Mouse (Mus musculus): ENCODE results near the gene Calhm3.
"Not testable (repeated sequence)": the region's sequence is repeated elsewhere in the genome, so short reads cannot be mapped to it uniquely, and the experiment has no call there.

Gene Calhm3

DNA sequence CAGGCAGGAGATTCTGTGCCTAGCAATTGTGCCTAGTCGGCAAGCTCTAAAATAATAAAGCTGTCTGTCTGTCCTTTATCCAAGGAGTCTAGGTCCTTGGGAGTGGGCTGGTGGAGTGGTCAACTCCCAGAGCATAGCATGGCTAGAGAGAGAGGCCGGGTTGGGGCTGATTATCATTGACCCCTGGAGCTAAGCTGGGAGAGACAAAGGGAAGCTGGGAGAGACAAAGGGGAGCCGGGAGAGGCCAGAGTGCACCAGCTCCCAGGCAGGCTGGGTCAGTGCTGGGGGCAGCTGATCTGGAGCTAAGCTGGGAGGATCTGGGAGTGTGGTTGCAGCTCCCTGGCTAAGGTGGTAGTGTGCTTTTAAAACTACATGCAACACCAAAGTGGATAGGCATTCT is 9.2 kb upstream of the Calhm3 start:
- no peak for DNase-seq

DNA sequence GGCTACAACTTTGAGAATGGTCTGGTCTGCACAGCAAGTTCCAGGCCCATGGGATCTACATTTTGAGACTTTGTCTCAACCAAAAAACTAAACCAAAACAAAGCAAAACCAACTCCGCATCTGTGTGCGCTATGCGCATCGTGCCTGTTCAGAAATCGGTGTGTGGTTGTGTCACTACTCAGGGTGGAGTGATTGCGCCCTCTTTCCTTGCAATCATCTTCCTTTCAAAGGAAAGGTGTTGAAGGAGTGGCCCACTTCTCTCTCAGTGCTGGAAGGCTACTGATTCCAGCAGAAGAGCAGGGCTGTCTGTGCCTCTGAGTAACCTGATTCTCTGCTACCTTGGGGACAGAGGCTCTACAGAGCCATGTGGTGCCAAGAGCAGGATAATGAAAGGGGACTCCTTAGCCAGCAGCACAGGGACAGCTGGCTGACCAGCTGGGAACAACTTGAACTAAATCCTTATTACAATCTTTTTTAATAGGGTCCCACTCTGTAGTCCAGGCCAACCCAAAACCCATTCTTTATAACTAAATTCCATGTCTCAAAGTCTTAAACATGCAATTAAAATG is 5.7 kb upstream of the Calhm3 start:
- DNase-seq = no peak

DNA sequence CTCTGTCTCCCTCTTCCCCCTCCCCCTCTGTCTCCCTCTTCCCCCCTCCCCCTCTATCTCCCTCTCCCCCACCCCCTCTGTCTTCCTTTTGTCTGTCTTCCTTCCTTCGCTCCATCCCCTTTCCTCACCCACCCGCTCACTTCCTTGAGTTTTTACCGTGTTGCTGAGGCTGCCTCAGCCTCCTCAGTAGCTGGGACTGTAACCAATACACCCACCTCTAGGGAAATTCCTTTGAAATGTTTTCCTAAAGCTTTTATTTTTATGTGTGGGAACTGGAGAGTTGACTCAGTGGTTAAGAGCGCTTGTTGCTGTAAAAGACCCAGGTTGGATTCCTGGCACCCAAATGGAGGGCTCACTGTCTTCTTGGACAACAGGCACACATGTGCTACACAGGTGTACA is 4.1 kb upstream of the Calhm3 start:
- no peak for DNase-seq

DNA sequence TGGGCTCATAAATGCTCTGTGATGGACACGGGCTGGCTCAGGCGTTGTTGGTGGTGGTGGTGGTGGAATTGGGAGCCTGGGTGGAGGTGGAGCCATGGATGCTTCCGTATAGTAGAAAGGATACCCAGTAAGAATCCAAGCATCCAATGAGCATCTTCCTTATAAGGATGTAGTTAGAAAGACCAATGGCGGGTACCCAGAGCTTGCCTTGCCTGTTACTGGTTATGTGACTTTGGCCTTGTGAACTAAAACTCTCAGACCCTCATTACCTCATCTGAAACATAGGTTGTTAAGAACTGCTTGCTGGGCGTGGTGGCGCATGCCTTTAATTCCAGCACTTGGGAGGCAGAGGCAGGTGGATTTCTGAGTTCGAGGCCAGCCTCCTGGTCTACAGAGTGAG is 3.8 kb downstream of the Calhm3 start:
- DNase-seq = no peak

DNA sequence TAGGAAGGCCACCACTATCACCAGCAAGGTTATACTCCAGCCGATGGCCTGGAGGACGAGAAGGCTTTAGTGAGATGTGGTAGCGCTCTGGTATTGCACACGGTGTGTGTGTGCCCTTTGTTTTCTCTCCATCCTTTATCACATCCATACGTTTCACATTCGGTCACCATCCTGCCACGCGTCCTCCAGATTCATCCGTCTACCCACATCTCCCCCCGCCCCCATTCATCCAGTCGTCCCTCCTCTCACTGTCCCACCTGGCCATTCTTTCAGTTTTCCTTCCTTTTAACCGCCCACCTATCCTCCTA is 5.5 kb downstream of the Calhm3 start:
- no peak for DNase-seq

DNA sequence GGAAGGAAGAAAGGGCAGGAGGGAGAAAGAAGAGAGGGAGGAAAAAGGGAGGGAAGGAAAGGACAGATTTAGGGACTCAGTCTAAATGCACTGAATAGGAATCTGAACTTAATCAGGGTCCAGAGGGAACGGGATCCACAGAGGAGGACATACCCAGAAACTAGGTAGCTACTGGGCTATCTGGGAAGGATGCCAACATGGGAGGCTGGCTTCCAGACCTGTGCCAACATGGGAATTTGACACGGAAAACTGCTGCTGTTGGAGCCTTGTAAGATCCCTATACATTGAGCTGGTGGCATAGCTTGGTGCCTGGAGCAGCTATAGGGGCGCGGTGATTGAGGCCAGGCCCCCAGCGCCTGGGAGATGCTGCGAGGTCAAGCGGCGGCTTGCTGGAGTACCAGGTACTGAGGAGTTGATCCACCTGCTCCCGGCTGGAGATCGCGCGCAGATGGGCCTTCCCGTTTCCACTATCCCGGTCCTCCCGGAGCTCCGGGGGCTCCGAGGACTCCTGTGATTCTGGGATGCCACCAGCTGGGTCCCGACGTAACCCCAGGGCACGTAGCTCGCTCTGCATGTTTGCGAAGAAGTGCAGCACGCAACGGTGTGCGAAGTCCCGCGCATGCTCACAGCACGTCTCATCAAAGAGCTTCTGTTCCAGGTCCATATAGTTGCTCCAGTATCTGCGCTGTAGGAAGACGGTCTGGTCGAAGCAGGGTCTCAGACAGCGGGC is 6.1 kb downstream of the Calhm3 start:
- DNase-seq = no peak

GRCm38 (mm10) chr19:47149854-47150253 is 7.7 kb downstream of the Calhm3 start:
- peak; percentile 20 for DNase-seq

GRCm38 (mm10) chr19:47148267-47148847 is 9.2 kb downstream of the Calhm3 start:
- no peak for DNase-seq

- no peak for DNase-seq
Measured at GRCm38 (mm10) chr19:47144154-47144553, 13.4 kb downstream of the Calhm3 start, which contains the start of gene Calhm1. Calhm1 (minus strand) TSS chr19:47144254.

DNA sequence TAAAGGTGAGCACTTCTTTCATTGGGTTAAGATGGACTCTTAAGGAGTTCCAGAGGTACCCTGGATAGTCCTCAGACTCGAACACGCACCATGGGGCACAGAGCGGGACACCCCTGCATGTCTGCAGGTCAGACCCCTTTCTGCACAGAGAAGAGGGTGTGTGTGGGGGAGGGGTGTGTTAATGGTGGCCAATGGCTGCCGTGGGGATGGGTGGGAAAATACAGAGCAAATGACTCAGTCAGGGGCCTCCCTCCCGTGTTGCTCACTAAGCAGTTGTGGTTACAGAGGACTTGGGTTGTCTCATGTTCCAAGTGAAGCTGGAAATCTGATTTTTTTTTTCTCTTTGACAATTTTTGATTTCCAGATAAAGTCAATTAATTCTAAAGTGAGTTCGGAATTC is 15.1 kb downstream of the Calhm3 start:
- no peak for DNase-seq

- DNase-seq = not testable (repeated sequence)
Measured at GRCm38 (mm10) chr19:47139611-47140010, 18.0 kb downstream of the Calhm3 start.

- DNase-seq = no peak
Measured at GRCm38 (mm10) chr19:47137771-47138421, 19.7 kb downstream of the Calhm3 start, which contains the start of gene Calhm2. Calhm2 (minus strand) TSS chr19:47138294.

GRCm38 (mm10) chr19:47137051-47137581 is 20.4 kb downstream of the Calhm3 start:
- DNase-seq = peak; percentile 39

DNA sequence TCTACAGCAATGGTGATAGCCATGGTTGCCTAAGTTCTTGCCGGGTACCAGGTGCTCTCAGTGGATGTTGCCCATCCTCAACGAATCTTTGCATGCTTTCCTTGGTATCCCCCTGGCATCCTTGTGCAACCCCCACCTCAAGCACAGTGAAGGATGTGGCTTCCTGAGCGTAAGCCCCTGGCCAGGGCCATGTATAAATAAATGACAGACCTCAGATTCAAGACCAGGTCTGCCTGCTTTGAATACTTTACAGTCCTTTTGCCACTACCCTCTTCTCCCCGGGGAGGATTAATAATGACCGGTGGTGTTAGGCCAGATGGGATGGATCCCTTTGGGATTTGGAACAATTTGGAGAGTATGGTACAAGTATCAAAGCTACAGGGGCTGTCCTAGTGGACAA is 21.4 kb downstream of the Calhm3 start:
- DNase-seq = no peak

GRCm38 (mm10) chr19:47135568-47135967 is 22.0 kb downstream of the Calhm3 start:
- DNase-seq = no peak

DNA sequence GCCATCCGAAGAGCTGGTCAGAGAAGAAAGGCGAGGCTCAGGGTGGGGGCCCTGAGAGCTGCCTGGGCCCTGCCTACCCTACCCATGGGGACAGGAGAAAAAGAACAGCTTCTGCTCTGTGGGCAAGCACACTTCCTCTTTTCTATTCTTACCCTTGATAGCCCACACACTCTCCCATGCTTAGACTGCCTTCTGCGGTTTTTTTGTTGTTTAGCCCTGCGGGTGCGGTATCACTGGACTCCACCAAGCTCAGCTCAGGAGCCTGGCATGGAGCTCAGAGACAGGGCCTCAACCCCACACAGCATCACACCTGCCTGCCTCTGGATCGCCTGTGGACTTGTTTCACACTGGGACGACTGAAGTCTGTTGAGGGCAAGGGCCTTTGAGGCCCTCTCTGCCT is 24.4 kb downstream of the Calhm3 start:
- no peak for DNase-seq

DNA sequence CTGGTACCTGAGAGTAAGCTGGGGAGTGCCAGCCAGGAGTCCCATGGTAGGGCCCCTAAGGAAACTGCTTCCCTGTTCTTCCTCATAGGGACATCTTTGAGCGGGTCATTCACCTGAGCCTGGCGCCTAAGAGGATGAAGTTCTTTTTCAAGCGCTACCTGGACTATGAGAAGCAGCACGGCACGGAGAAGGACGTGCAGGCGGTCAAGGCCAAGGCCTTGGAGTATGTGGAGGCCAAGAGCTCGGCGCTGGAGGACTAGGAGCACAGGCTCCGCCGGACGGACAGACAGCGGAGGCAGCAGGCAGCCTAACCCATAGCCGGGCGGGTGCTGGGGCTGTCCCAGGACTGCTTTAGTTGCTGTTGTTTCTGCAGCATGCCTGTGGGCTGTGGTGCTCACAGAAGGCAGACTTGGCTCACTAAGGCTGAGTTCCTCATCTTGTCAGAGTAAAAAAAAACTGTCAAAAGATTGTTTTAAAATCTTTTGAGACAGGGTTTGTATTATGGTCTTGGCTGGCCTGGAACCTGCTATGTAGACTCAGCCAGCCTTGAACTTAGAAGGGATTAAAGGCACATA is 26.9 kb downstream of the Calhm3 start:
- DNase-seq = no peak

GRCm38 (mm10) chr19:47128835-47129234 is 28.7 kb downstream of the Calhm3 start:
- DNase-seq = no peak

DNA sequence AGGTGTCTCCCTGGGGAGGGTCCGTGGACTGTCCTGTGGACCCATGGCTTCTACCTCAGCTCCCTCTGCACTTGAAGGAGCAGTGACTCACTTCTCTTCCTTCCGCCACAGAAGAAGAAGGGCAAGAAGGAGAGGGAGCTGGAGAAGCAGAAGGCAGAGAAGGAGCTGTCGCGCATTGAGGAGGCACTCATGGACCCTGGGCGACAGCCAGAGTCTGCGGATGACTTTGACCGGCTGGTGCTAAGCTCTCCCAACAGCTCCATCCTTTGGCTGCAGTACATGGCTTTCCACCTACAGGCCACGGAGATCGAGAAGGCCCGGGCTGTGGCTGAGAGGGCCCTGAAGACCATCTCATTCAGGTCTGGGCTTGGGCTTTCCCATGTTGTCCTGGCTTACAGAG is 29.4 kb downstream of the Calhm3 start:
- DNase-seq = no peak

DNA sequence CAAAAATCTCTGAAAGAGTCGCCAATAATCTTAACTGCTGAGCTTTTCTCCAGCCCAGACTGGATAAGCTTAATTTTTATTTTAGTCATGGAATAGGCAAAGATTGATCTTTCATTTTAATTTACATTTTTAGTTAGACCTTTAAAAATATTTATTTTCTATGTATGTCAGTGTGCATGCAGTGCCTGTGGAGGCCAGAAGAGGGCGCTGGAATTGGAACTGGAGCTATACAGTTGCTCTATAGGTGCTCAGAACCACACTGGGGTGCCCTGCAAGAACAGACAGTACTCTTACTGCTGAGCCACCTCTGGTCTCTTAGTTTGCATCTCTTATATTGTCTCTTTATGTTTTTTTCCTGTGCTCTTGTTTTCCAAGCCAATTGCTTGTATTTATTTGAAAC is 34.8 kb downstream of the Calhm3 start:
- DNase-seq = peak; percentile 19

- peak; percentile 33 for DNase-seq
Measured at GRCm38 (mm10) chr19:47121054-47121453, 36.5 kb downstream of the Calhm3 start.

DNA sequence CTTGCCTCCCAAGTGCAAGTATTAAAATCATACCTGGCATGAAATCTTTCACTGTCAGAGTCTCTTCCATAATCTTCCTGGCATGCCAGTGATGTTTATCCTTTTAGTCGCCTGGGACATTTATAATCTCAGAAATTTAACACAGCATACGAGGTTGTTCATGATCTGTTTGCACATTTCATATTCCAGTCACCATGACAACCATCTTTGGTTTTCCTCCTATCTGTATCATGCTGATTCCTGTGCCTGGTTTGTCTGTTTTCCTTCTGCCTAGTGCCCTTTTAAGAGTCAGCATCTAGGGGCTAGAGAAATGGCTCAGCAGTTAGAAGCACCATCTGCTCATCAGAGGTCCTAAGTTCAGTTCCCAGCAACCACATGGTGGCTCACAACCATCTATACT is 38.9 kb downstream of the Calhm3 start:
- no peak for DNase-seq

GRCm38 (mm10) chr19:47104641-47105271 is 52.8 kb downstream of the Calhm3 start:
- no peak for DNase-seq

Measured in kidney, adult 9 months (tissue).